Mouse (Mus musculus) forebrain, embryonic 11.5 days (tissue): ENCODE data around the gene Stox2. TPM values are rescaled to one million over a fixed set of nuclear protein-coding genes. Genes with fewer than 3 reads are reported as not detected.

Experiments used
- ATAC-seq: fragments of 200-750 bp; cut with Nextera tagmentation; replicated peaks from 2 replicates; pipeline ENCODE4 v1.8.0; 2017; ENCODE audit warnings: moderate TSS enrichment; ENCODE audit not compliant: low FRiP score
- DNase-seq: peaks from one replicate; pipeline ENCODE4 v3.0.0-alpha.2; 2017; ENCODE audit warnings: low spot score
- H3K27ac ChIP-seq: fragments of 300-500 bp; sonication (generic); 2 replicates; pipeline ENCODE4 v1.5.1; 2014; ENCODE audit warnings: low read depth, low read length
- H3K27me3 ChIP-seq: fragments of 300-500 bp; sonication (generic); 2 replicates; pipeline ENCODE4 v1.6.1; 2014; ENCODE audit warnings: mild to moderate bottlenecking, low read length, mixed read lengths; ENCODE audit not compliant: control insufficient read depth, insufficient read depth
- H3K36me3 ChIP-seq: fragments of 300-500 bp; sonication (generic); 2 replicates; pipeline ENCODE4 v1.6.1; 2014; ENCODE audit warnings: mild to moderate bottlenecking, low read length, moderate library complexity, mixed read lengths; ENCODE audit not compliant: control insufficient read depth, insufficient read depth
- H3K4me1 ChIP-seq: fragments of 300-500 bp; sonication (generic); replicated peaks from 2 replicates; pipeline ENCODE4 v1.6.1; 2014; ENCODE audit warnings: low read length, mixed read lengths; ENCODE audit not compliant: control insufficient read depth, insufficient read depth
- H3K4me2 ChIP-seq: fragments of 300-500 bp; sonication (generic); 2 replicates; pipeline ENCODE4 v1.6.1; 2014; ENCODE audit warnings: low read depth, mild to moderate bottlenecking, low read length, moderate library complexity, mixed read lengths; ENCODE audit not compliant: severe bottlenecking
- H3K4me3 ChIP-seq: fragments of 300-500 bp; sonication (generic); 2 replicates; pipeline ENCODE4 v1.5.1; 2014; ENCODE audit warnings: low read depth, low read length
- H3K9ac ChIP-seq: fragments of 300-500 bp; sonication (generic); 2 replicates; pipeline ENCODE4 v1.6.1; 2014; ENCODE audit warnings: low read length
- H3K9me3 ChIP-seq: fragments of 300-500 bp; sonication (generic); 2 replicates; pipeline ENCODE4 v1.6.1; 2016; ENCODE audit warnings: low read length, mixed read lengths; ENCODE audit not compliant: control insufficient read depth
- WGBS: fragments of 180-500 bp; shearing (Covaris S2); extraction: QIAGEN DNeasy Blood & Tissue Kit; methylation state at CpG from one replicate; pipeline ENCODE4 v1.1.7; 2014; 5-methylcytosine and 5-hydroxymethylcytosine counted together
- polyA plus RNA-seq: library from polyadenylated mRNA; unstranded; fragments of >200 nt; fragmentation: Nextera tagmentation; extraction: Ambion mirVana; gene quantifications from 2 replicates; pipeline ENCODE4 v1.2.1, GENCODE M21; 2014

The Stox2 gene
- polyA plus RNA-seq, 1 experiment from 2014 or later, result 34.6 TPM

DNA sequence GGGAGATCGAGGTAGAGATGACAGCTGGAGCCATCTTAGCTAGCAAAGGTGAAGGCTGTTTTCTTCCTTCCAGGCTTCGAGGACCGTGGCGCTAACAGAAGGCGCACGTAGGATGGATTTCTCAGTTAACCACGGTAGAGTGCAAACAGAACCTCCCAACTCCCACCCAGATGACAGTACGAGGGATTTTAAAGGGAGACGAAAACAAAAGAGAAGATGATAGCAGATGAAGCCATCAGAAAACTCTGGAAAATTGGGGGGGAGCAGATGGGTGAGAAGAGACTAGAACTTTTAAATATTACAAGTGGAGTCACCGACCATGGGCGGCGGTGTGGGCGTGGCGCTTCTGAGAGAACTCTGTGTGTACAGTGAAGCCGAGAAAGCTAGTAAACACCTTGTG, 202.0 kb downstream of the Stox2 start:
- peaks cover 34% of the 10 kb centered on the region for H3K4me1 ChIP-seq
- H3K36me3 ChIP-seq, result no peaks in the 10 kb centered on the region
- H3K27me3 ChIP-seq, result no peaks in the 10 kb centered on the region
- H3K27ac ChIP-seq, result peak overlapping the region; percentile 95
- no peak for ATAC-seq
- no peak for DNase-seq
- no peak overlapping the region for H3K4me3 ChIP-seq
- WGBS, result 91% methylated on average over 15 of the region's 15 CpGs
- H3K9ac ChIP-seq, result no peak overlapping the region
- no peak overlapping the region; the same call in 1 of the 2 replicates for H3K4me2 ChIP-seq
- H3K9me3 ChIP-seq, result no peaks in the 10 kb centered on the region

DNA sequence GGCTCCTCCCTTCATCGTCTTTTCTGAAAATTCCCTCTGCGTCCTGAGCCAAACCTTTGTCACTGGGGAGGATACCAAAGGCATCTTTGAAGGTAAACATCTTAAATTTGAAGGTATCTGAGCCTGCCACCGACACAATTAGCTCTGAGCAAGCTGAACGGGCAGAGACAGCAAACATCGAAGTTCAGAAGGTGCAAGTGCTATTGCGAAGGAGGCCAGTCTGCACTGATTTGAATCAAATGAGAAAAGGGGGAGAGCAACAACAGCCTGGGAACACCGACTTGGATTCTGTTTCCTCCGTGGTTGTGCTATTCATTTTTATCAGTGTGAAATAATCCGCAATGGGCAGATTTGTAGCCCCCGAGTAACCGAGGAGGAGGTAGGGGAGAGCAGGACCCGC, 202.5 kb downstream of the Stox2 start:
- H3K4me3 ChIP-seq, result peak overlapping the region; percentile 19
- peaks cover 34% of the 10 kb centered on the region for H3K4me1 ChIP-seq
- H3K36me3 ChIP-seq, result no peaks in the 10 kb centered on the region
- H3K9me3 ChIP-seq, result no peaks in the 10 kb centered on the region
- peak overlapping the region; percentile 95 for H3K27ac ChIP-seq
- ATAC-seq, result no peak
- WGBS, result 44% methylated on average over 12 of the region's 12 CpGs
- no peaks in the 10 kb centered on the region for H3K27me3 ChIP-seq
- H3K9ac ChIP-seq, result peak overlapping the region; percentile 40
- H3K4me2 ChIP-seq, result peak overlapping the region; percentile 51
- DNase-seq, result no peak

DNA sequence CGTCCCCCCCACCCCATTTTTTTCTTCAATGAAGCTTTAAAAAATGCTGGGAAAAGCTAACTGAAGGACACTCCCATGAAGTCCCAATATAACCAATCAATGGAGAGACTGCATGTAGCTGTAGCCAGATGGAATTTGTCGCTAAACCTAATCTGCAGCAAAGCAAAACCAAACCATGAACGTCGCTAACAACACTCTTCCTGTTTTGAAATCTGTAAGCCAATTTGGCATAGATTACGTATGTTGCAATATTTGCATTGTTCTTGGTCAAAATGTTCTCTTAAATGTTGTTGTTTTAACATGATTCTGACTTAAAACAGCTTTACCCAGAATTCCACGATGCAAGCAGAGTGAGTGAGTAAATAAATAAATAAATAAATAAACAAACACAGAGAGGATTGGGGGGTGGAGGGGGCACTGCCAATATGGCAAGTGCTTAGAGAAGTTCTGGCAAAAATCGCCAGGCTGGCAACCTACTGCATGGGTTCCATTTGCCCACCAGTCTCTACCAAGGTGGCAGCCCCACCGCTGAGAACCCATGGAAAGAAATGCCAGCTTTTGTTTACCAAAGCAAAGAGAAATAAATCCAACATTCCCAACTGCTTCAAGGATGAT, 203.0 kb downstream of the Stox2 start:
- H3K9me3 ChIP-seq, result no peaks in the 10 kb centered on the region
- H3K4me2 ChIP-seq, result peak overlapping the region; percentile 51
- 23% methylated on average over 8 of the region's 8 CpGs for WGBS
- peak; percentile 75 for ATAC-seq
- H3K9ac ChIP-seq, result peak overlapping the region; percentile 40
- H3K27me3 ChIP-seq, result no peaks in the 10 kb centered on the region
- peak overlapping the region; percentile 95 for H3K27ac ChIP-seq
- DNase-seq, result peak; percentile 58
- H3K36me3 ChIP-seq, result no peaks in the 10 kb centered on the region
- H3K4me3 ChIP-seq, result peak overlapping the region; percentile 19
- peaks cover 34% of the 10 kb centered on the region for H3K4me1 ChIP-seq

DNA sequence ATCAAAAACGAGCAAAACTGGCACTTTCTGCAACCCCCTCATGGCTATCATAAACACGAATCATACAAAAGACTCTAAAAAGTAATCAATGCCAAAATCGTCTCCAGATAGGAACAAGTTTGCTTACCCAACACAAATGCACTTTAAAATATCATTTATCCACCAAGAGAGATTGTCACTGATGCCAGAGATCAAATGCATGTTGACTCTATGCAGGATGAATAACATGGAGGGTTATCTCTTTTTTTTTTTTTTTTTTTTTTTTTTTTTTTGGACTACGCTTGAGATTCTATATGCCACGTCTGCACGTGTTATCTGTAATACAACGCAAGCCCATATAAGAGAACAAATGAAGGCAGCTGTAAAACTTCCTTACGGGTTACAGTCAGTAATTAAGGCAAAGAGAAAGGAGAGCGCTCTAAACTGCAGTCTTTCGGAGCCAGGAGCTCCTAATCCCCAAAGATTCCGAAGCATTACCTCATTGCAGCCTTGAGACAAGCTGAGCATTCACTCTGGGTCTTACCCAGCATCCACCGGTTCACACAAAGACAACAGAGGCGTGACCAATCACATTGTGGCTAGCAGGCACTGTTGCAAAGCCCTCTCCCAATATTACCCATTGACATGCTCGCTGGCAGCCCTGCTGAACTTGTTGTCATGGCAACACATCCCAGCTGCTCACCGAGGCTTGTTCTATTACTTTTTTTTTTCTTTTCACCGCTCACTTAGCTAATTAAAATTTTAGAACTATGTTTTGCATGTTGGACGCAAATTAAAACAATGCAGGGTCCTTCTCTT, 203.8 kb downstream of the Stox2 start:
- H3K27me3 ChIP-seq, result no peaks in the 10 kb centered on the region
- WGBS, result 8% methylated on average over 17 of the region's 17 CpGs
- DNase-seq, result peak; percentile 92
- H3K9me3 ChIP-seq, result no peaks in the 10 kb centered on the region
- peak overlapping the region; percentile 95 for H3K27ac ChIP-seq
- peak overlapping the region; percentile 29 for H3K4me3 ChIP-seq
- peak; percentile 98 for ATAC-seq
- H3K4me2 ChIP-seq, result peak overlapping the region; percentile 51
- no peaks in the 10 kb centered on the region for H3K36me3 ChIP-seq
- peaks cover 37% of the 10 kb centered on the region for H3K4me1 ChIP-seq
- H3K9ac ChIP-seq, result peak overlapping the region; percentile 49

DNA sequence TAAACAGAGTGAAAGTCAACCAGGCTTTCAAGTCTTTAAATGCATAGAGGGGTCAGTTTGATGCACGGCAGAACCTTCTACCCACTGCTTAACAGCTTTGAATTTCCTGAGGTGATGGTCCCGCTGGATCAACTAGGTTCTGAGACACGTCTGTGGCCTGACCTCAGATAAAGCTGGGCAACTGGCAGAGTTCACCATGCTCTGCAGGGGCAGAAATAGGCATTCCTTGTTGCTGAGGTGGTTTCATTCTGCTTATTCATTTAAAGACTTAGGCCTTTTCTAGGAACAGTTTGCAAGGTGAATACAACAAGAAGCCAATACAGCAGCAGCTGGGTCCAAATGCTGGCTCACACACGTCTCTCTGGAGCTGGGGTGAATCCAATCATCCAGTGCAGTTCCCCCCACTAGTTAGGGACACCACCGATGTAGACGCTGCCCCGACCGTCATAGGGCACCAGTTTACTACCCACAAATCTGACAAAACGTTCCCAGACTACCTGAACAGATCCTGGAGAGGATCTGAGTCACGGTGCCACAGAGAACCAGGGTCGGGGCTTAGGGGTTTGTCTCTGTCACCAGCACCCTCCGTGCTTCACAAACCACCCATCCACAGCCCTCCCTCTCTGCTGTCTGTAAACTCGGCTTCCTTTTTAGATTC, 204.6 kb downstream of the Stox2 start:
- Histone ChIP-seq H3K9me3 (no peaks in the 10 kb centered on the region), H3K4me2 (peak overlapping the region; percentile 51), H3K36me3 (no peaks in the 10 kb centered on the region), H3K27me3 (no peaks in the 10 kb centered on the region), H3K4me3 (peak overlapping the region; percentile 29), H3K4me1 (peaks cover 39% of the 10 kb centered on the region), H3K27ac (peak overlapping the region; percentile 95), H3K9ac (peak overlapping the region; percentile 49)
- WGBS, result 33% methylated on average over 13 of the region's 13 CpGs
- ATAC-seq (no peak), DNase-seq (no peak)

DNA sequence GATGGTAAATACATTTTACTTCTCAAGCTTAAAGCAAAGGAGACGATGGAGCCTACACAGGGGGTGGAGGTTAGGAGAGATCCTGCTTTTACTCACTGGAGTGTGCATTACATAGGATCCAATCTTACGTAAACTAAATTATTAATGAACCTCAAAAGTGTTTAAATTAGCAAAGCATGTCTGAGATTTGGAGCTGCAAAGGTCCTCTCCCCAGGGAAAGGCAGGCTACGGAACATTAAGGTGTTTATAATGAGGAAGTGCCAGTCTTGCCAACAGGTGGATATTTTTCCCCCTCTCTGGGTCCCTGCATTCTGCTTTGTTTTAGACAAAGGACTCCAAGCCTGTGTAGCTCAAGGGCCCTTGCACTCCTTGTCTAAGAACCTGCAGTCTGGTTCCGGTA, 205.3 kb downstream of the Stox2 start:
- H3K27ac ChIP-seq, result peak overlapping the region; percentile 95
- H3K4me1 ChIP-seq, result peaks cover 39% of the 10 kb centered on the region
- peak overlapping the region; percentile 49; the same call in 1 of the 2 replicates for H3K9ac ChIP-seq
- H3K4me2 ChIP-seq, result peak overlapping the region; percentile 51
- H3K27me3 ChIP-seq, result no peaks in the 10 kb centered on the region
- no peaks in the 10 kb centered on the region for H3K9me3 ChIP-seq
- H3K36me3 ChIP-seq, result no peaks in the 10 kb centered on the region
- H3K4me3 ChIP-seq, result no peak overlapping the region; the same call in 1 of the 2 replicates
- ATAC-seq (no peak), DNase-seq (no peak)
- WGBS, result 36% methylated on average over 4 of the region's 4 CpGs

DNA sequence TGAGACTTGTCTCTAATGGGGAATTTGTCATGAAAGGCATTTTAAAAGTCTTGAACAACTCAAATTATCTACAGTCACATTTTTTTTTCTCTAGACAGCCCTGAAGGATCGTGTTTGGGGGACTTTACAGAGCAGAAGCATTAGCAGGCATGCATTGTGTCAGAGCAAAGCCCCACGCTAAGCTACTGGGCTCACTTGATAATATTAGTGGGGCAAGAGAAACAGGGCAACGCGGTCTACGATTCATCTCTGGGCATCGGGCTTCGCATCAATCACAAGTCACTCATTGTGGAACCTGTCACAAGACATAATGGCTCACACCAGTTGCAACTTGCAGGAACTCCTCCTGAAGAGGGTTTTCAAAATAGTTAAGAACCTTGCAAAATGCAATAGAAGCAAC, 205.9 kb downstream of the Stox2 start:
- Histone ChIP-seq H3K27ac (peak overlapping the region; percentile 95), H3K9ac (peak overlapping the region; percentile 31; the same call in 1 of the 2 replicates), H3K36me3 (no peaks in the 10 kb centered on the region), H3K4me1 (peaks cover 39% of the 10 kb centered on the region), H3K27me3 (no peaks in the 10 kb centered on the region), H3K4me3 (no peak overlapping the region; the same call in 1 of the 2 replicates), H3K4me2 (peak overlapping the region; percentile 51; the same call in 1 of the 2 replicates), H3K9me3 (no peaks in the 10 kb centered on the region)
- ATAC-seq, result no peak
- 14% methylated on average over 7 of the region's 7 CpGs for WGBS
- no peak for DNase-seq

DNA sequence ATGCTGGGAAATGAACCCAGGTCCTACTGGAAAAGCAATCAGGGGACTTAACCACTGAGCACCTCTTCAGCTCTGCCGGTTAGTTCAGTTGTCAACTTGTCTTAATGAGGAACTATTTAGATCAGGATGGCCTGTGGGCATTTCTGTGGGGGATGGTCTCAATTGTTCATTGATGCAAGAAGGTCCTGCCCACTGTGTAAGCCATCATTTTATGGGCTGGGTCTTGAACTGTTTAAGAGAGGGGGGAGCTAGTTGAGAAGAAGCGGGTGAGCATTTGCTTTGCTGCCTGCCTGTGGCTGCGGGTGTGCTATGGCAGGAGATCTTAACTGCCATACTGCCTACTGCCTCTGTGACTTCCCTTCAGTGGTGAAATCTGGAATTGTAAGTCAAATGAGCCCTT, 214.1 kb downstream of the Stox2 start:
- Histone ChIP-seq H3K27me3 (no peaks in the 10 kb centered on the region), H3K4me3 (no peak overlapping the region), H3K9ac (no peak overlapping the region), H3K4me2 (no peak overlapping the region), H3K36me3 (no peaks in the 10 kb centered on the region), H3K4me1 (no peaks in the 10 kb centered on the region), H3K27ac (no peak overlapping the region), H3K9me3 (no peaks in the 10 kb centered on the region)
- no peak for DNase-seq
- WGBS, result 51% methylated on average over 3 of the region's 3 CpGs
- no peak for ATAC-seq
